Mouse (Mus musculus): ENCODE data around the gene Phospho2. TPM values are rescaled to one million over a fixed set of nuclear protein-coding genes. Genes with fewer than 3 reads are reported as not detected.
"Not testable (repeated sequence)": the region's sequence is repeated elsewhere in the genome, so short reads cannot be mapped to it uniquely, and the experiment has no call there.

Phospho2 gene
- polyA plus RNA-seq, 1 experiment from 2014 or later = 37.8 TPM

DNA sequence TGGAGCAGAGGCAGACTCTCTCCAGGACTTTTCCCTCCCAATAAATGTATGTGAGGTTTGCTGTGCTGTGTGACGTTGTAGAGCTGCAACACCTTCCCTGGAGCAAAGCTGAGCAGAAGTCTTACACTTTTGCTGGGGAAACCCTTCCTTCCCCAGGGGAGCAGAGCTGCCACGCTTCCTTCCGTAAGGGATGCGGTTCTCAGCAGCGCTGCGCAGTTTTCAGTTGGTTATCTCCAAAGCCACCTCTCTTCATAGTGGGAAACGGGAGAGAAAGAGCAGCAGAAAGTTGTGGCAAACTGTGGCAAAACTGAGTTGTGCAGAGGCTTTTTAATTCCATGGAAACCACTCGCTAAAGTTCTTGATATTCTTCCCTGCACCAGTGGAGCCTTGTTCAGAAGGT lies 14.3 kb downstream of the Phospho2 start:
- Histone ChIP-seq H3K27me3 (replicated peaks) (no peaks in the 10 kb centered on the region), H3K9ac (no peak overlapping the region), H3K4me1 (no peaks in the 10 kb centered on the region), H3K9me3 (no peaks in the 10 kb centered on the region), H3K27ac (no peak overlapping the region), H3K4me3 (no peak overlapping the region), H3K4me2 (no peak overlapping the region), H3K36me3 (replicated peaks) (no peaks in the 10 kb centered on the region)
- no peak for ATAC-seq (replicated peaks)
- 60% methylated on average over 8 of the region's 8 CpGs for WGBS

DNA sequence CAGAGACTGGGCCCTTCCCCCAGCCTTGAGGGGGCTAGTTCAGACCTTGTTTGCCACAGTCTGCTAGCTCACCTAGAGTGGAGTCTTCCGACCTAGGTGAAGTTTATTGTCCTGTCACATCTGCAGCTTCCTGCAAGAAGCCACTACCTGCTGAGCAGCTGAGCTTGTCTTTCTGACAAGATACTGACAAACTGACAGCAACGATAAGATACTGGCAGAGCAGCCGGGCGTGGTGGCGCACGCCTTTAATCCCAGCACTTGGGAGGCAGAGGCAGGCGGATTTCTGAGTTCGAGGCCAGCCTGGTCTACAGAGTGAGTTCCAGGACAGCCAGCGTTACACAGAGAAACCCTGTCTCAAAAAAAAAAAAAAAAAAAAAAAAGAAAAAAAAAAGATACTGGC lies 15.2 kb downstream of the Phospho2 start:
- not testable (repeated sequence) for H3K4me3 ChIP-seq; H3K4me2 ChIP-seq; H3K9me3 ChIP-seq; H3K36me3 ChIP-seq (replicated peaks); H3K4me1 ChIP-seq; H3K27me3 ChIP-seq (replicated peaks); H3K9ac ChIP-seq; H3K27ac ChIP-seq; ATAC-seq (replicated peaks)
- 81% methylated on average over 9 of the region's 9 CpGs for WGBS

DNA sequence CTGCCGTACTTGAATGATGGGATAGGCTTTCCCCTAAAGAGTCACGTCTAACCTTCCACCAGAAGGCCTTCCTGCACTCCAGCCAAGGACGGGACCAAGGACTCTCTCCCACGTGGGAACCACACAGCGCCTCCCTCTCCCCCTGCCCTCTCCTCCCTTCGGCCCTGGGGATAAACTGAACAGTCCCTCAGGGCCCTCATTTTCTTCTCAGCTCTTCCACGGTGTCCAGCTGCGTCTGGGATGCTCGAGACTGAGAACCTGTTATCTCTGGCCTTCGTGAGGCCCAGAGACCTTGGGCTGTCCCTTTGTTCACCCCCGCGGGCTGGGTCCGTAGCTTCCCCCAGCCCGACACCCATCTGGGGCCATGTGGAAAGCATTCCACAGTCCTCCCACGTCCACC lies 20.7 kb downstream of the Phospho2 start:
- H3K4me1 ChIP-seq = no peaks in the 10 kb centered on the region
- H3K4me2 ChIP-seq = no peak overlapping the region
- no peaks in the 10 kb centered on the region for H3K36me3 ChIP-seq (replicated peaks)
- H3K9ac ChIP-seq = no peak overlapping the region
- H3K27me3 ChIP-seq (replicated peaks) = no peaks in the 10 kb centered on the region
- H3K9me3 ChIP-seq = no peaks in the 10 kb centered on the region
- H3K27ac ChIP-seq = no peak overlapping the region
- no peak overlapping the region for H3K4me3 ChIP-seq
- ATAC-seq (replicated peaks) = no peak
- 62% methylated on average over 15 of the region's 15 CpGs for WGBS

DNA sequence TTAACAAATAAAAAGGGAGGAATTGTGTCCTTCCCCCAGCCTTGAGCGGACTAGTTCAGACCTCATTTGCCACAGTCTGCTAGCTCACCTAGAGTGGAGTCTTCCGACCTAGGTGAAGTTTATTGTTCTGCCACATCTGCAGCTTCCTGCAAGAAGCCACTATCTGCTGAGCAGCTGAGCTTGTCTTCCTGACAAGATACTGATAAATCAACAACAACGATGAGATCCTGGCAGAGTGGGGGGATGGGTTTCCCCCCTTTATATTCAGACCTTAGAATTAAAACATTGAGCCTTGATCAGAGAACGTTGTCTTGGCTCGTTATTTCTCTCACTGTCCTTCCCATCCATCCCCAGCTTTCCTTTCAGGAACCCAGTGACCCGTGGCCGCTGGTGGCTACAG lies 21.9 kb downstream of the Phospho2 start:
- H3K9me3 ChIP-seq; H3K4me2 ChIP-seq; H3K4me1 ChIP-seq; H3K36me3 ChIP-seq (replicated peaks); H3K27ac ChIP-seq; ATAC-seq (replicated peaks); H3K9ac ChIP-seq; H3K27me3 ChIP-seq (replicated peaks); H3K4me3 ChIP-seq: not testable (repeated sequence)
- WGBS = 66% methylated on average over 7 of the region's 7 CpGs

DNA sequence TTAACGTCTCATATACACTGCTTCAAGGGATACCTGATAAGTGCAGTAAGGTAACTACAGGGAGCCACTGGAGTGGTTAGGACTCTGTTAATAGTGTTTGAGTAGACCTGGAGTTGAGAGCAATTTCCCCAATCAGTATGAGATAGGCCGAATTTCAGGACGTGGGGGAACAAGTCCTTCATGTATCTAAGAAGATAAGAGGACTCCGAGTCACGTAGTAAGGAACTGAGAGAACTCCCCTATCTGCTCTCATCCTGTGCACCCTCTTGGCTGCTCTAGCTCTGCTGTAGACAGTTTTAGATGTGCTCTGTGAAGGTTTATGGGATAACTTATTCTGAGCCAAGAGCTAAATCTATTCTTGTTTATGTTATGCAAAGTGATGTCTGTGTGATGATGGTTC lies 27.2 kb downstream of the Phospho2 start:
- 92% methylated on average over 5 of the region's 5 CpGs for WGBS
- Histone ChIP-seq H3K36me3 (replicated peaks) (no peaks in the 10 kb centered on the region), H3K9me3 (no peaks in the 10 kb centered on the region), H3K4me2 (no peak overlapping the region), H3K4me3 (no peak overlapping the region), H3K4me1 (peaks cover 2% of the 10 kb centered on the region), H3K9ac (no peak overlapping the region), H3K27me3 (replicated peaks) (no peaks in the 10 kb centered on the region), H3K27ac (no peak overlapping the region)
- ATAC-seq (replicated peaks) = no peak

DNA sequence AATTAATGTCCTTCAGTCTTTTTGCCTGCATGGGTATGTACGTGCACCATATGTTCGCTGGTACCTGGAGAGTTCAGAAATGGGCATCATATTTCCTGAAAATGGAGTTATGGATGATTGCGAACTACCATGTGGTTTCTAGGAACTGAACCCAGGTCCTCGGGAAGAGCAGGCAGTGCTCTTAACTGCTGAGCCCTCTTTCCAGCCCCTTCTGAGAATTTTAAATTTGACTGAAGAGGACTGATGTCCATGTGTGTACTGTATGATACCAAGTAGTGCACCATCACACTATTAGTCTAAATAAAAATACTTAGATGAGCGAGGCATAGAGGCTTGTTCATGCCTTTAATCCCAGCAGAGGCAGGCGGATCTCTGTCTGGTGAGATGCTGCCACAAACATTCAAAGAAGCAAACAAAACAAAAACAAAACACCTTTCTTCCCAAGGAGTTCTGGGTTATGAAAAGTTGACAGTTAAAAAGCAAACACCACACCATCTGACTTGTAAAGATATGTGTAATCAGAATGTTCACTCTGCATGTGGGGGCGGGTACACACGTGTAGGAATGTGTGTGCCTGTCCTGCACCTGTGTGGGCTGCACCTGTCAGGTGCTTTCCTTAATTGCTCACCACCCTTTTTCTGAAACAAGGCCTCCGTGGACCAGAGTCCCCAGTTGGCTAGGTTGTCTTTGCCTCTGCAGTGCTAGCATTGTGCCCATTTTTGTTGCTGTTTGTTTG lies 29.1 kb downstream of the Phospho2 start:
- ATAC-seq (replicated peaks) = no peak
- no peaks in the 10 kb centered on the region for H3K27me3 ChIP-seq (replicated peaks)
- no peak overlapping the region for H3K9ac ChIP-seq

DNA sequence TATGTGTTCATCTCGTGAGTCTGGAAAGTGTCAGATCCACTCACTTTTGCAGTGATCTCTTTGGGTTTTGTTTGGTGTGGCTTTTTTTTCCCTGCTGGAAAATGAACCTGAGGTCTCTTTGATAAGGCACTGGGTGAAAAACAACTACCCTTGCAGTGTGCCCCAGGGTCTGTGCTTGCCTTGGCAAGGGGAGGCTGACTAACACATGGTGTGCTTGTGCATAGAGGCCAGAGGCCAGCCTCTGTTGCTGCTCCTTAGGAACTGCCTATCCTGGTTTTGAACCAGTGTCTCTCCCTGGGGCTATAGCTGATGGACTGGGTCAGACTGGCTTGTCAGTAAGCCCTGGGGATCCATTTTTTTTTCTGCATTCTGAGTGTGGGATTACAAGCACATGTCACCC lies 30.8 kb downstream of the Phospho2 start:
- no peak overlapping the region for H3K27ac ChIP-seq
- H3K9me3 ChIP-seq = no peaks in the 10 kb centered on the region
- no peak for ATAC-seq (replicated peaks)
- H3K4me1 ChIP-seq = peaks cover 26% of the 10 kb centered on the region
- no peaks in the 10 kb centered on the region for H3K27me3 ChIP-seq (replicated peaks)
- no peak overlapping the region for H3K4me2 ChIP-seq
- H3K4me3 ChIP-seq = no peak overlapping the region
- WGBS = 75% methylated on average over 1 of the region's 1 CpGs
- no peak overlapping the region for H3K9ac ChIP-seq
- no peaks in the 10 kb centered on the region for H3K36me3 ChIP-seq (replicated peaks)

More for the DNA sequence above, 29.1 kb downstream of the Phospho2 start:
- Histone ChIP-seq H3K9me3 (no peaks in the 10 kb centered on the region), H3K36me3 (replicated peaks) (no peaks in the 10 kb centered on the region), H3K27ac (no peak overlapping the region), H3K4me2 (no peak overlapping the region), H3K4me3 (no peak overlapping the region), H3K4me1 (peaks cover 10% of the 10 kb centered on the region)
- WGBS = 86% methylated on average over 9 of the region's 9 CpGs

DNA sequence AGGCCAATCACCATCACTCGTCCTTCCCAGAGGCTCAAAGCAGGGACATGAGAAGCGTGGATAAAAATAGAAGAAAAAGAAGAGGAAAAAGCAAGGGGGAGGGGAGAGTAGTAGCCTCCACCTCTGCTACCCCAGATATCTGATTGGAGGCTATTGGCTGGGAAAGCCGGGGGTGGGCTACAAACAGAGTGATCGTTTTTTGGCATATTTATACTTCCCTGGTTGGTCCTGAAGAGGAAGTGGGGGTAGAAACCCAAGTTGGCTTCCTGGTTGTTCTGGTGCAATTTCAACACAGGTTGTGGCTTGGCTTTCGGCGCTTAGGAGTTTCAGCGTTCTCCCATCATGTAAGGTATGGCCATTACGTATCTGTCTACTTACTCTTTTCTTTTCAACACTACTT lies 32.3 kb downstream of the Phospho2 start, which contains the start of gene Klhl23:
TSS of gene Klhl23 (plus strand) at position 234 of the 400 bp plus-strand sequence.
- H3K9me3 ChIP-seq = no peaks in the 10 kb centered on the region
- H3K9ac ChIP-seq = peak within 1 kb of the TSS; percentile 95
- H3K27me3 ChIP-seq (replicated peaks) = no peaks in the 10 kb centered on the region
- peak within 1 kb of the TSS; percentile 90 for H3K4me3 ChIP-seq
- peak within 1 kb of the TSS; percentile 97 for H3K27ac ChIP-seq
- H3K36me3 ChIP-seq (replicated peaks) = no peaks in the 10 kb centered on the region
- 31% methylated on average over 8 of the region's 8 CpGs for WGBS
- H3K4me2 ChIP-seq = peak within 1 kb of the TSS; percentile 77
- no peak for ATAC-seq (replicated peaks)
- H3K4me1 ChIP-seq = peaks cover 38% of the 10 kb centered on the region

DNA sequence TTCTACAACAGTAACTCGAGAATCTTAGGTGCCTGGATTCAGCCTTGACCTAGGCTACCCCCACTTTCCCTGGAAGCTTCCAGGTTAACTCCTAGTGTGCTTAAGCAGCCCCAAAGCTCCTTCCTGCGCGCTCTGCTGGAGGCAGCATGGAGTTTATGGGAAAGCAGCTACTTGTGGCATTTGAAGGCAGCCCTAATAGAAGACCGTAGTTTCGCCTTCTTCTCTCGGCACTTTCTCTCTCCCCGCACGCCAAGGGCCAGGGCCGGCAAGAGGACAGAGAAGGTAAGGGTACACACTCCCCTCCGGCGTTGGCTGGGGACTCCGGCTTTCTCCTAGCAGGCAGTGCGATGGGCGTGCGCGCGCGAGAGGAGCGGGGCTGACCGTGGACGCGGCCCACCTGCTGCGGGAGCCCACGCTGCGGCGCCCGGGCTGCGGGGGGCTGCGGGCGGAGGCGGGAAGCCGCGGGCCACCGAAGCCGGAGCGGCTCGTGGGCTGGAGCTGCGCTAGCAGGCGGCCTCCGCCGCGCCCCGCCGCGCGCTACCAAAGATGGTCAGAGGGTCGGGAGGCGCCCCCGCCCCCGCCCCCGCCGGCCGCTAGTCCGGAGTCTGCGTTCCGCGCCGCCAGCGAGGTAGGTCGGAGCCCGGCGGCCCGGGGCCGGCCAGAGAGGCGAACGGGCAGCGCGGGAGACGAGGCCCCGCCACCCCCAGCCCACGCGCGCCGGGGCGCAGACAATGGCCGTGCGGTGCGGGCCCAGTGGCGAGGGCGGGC lies 33.1 kb downstream of the Phospho2 start:
- ATAC-seq (replicated peaks) = peak; percentile 85
- Histone ChIP-seq H3K4me1 (peaks cover 41% of the 10 kb centered on the region), H3K36me3 (replicated peaks) (no peaks in the 10 kb centered on the region), H3K9me3 (no peaks in the 10 kb centered on the region), H3K4me3 (peak overlapping the region; percentile 90), H3K27me3 (replicated peaks) (no peaks in the 10 kb centered on the region), H3K27ac (peak overlapping the region; percentile 97), H3K9ac (peak overlapping the region; percentile 95), H3K4me2 (peak overlapping the region; percentile 77)
- WGBS = under 1% methylated on average over 70 of the region's 80 CpGs

DNA sequence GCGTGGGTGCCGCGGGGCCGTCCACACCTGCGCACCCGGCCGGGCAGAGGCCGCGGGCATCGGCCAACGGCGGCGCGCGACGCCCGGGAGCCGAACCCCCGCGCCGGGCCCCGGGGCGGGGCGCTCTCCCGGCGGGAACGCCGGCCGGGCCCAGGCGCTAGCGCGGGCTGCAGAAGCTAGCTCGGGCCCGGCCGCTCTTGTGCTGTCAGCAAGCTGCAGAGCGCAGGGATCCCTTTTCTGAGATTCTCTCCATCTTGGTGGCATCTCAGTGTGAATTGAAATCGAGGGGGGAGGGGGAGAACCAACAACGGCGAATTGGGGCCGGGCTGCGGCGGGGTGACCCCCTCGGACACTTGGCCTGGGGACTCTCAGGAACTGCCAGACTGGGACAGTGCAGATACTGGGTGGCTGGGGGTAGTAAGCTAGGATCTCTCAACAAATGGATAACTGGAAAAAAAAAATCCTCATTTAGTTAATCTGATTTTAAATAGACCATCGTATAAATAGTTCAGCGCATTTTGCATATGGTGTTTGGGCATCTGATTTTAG lies 33.8 kb downstream of the Phospho2 start:
- H3K27ac ChIP-seq = peak overlapping the region; percentile 97
- peaks cover 45% of the 10 kb centered on the region for H3K4me1 ChIP-seq
- peak overlapping the region; percentile 95 for H3K9ac ChIP-seq
- peak overlapping the region; percentile 90 for H3K4me3 ChIP-seq
- 2% methylated on average over 43 of the region's 45 CpGs for WGBS
- no peaks in the 10 kb centered on the region for H3K36me3 ChIP-seq (replicated peaks)
- H3K27me3 ChIP-seq (replicated peaks) = no peaks in the 10 kb centered on the region
- no peaks in the 10 kb centered on the region for H3K9me3 ChIP-seq
- peak; percentile 89 for ATAC-seq (replicated peaks)
- H3K4me2 ChIP-seq = peak overlapping the region; percentile 77

DNA sequence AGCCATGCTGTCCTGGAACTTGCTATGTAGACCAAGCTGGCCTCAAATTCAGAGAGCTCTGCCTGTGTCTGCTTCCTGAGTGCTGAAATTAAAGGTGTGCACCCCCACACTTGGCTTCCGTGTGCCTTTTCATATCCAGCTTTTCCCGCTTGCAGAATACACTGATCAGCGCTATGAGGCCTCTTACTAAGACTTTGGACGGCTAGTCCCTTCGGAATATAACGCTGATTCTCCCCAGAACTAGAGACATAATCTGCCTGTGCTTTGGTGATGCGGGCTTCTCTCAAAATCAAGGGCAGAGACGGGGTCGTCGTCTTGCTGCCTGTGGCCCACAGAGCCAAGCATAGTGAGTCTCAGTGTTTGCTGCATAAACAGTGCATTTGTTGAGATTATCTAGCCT lies 36.5 kb downstream of the Phospho2 start:
- H3K9me3 ChIP-seq = no peaks in the 10 kb centered on the region
- peaks cover 47% of the 10 kb centered on the region for H3K4me1 ChIP-seq
- H3K36me3 ChIP-seq (replicated peaks) = peaks cover 4% of the 10 kb centered on the region; the same call in 1 of the 2 replicates
- 59% methylated on average over 10 of the region's 10 CpGs for WGBS
- no peak for ATAC-seq (replicated peaks)
- H3K27me3 ChIP-seq (replicated peaks) = no peaks in the 10 kb centered on the region
- 0 out of 2 replicates have a peak overlapping the region, but pooled peaks have one; percentile 6 for H3K4me3 ChIP-seq
- peak overlapping the region; percentile 51; the same call in 1 of the 2 replicates for H3K27ac ChIP-seq
- peak overlapping the region; percentile 10 for H3K4me2 ChIP-seq
- no peak overlapping the region for H3K9ac ChIP-seq

DNA sequence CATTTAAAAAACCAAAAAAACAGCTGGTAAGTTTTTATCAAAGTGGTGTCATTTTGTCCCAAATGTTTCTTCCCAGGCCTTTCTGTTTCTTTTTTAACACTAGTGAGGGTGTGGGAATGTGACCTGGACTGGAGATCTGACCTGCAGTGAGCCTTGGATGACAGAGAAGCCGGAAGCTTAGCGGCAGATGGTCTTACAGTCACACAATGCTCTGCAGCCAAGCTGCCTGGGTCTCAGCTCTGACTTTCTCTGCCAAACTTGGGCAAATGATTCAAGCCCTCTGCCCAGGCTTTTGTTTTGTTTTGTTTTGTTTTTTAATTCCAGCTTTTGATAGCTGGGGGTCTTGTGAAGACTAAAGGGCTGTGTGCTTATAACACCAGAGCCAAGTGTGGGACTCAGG lies 37.0 kb downstream of the Phospho2 start:
- WGBS = 58% methylated on average over 2 of the region's 2 CpGs
- Histone ChIP-seq H3K9me3 (no peaks in the 10 kb centered on the region), H3K4me2 (peak overlapping the region; percentile 10; the same call in 1 of the 2 replicates), H3K27ac (0 out of 2 replicates have a peak overlapping the region, but pooled peaks have one; percentile 13), H3K4me1 (peaks cover 47% of the 10 kb centered on the region), H3K9ac (no peak overlapping the region), H3K4me3 (no peak overlapping the region), H3K27me3 (replicated peaks) (no peaks in the 10 kb centered on the region), H3K36me3 (replicated peaks) (peaks cover 4% of the 10 kb centered on the region; the same call in 1 of the 2 replicates)
- no peak for ATAC-seq (replicated peaks)
